9 mouse cellular contexts compared by ENCODE assay signal in the genomic region with DNA sequence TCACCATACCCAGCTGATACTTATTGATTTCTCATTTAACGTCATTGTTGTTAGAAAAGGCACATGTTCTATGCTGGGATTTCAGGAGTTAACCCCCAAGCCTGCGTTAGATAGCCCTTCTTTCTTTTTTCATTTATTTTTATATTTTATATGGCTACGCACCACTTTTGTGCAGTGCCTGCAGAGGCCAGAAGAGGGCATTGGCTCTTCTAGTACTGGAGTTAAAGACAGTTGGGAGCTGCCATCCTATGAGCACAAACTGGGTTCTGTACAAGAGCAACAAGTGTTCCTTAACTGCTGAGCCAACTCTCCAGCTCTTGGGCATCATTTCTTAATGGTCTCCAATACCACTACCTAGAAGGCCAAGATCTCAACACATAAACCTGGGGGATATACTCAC. TPM values are rescaled to one million over a fixed set of nuclear protein-coding genes. Genes with fewer than 3 reads are reported as not detected.
DNase-seq lines count a peak whose midpoint lies in the region; ATAC-seq and TF ChIP-seq lines count a peak whose summit lies in the region.
"Had no signal": no experiment of that assay in that cellular context is flagged by ENCODE, and none has a peak within 500 bp of the region (broad histone marks: within the 10 kb centered on the region; RNA-seq: fewer than 3 reads in every experiment).

No protein-coding gene starts in this region.

- no peaks in the 10 kb centered on the region for H3K79me3 ChIP-seq in C2C12 (ENCODE audit: low read depth)

- no peaks in the 10 kb centered on the region for H3K36me3 ChIP-seq in C2C12 (ENCODE audit: control insufficient read depth, insufficient read depth)
- H3K36me3 ChIP-seq: lung, embryonic 15.5 days had no signal

- no peak overlapping the region for H3K4me3 ChIP-seq in C2C12 (ENCODE audit: insufficient read depth, poor library complexity, severe bottlenecking)
- H3K4me3 ChIP-seq: lung, embryonic 15.5 days had no signal

- no peak overlapping the region for H3ac ChIP-seq in C2C12 (ENCODE audit: control insufficient read depth, insufficient read length, low read depth)

- ATAC-seq in erythroblast, adult 5-6 weeks (replicated peaks; ENCODE audit: low FRiP score, poor library complexity, severe bottlenecking): no peak

- DNase-seq in kidney, adult 18-20 months: peak; percentile 21
- no peak for DNase-seq in kidney, adult 11 months
- peak; percentile 52 for DNase-seq in 416B (ENCODE audit: low read depth)
- peak; percentile 62 for DNase-seq in kidney, postnatal 10 days
- DNase-seq in layer of hippocampus, adult 8-10 months (ENCODE audit: low spot score in 2 of 2): no peak

- peak; percentile 1 for TF ChIP-seq CTCF in C2C12 (IDR thresholded peaks at IDR 0.05; ENCODE audit: control insufficient read depth, insufficient read depth, insufficient read length)

- no peaks in the 10 kb centered on the region for H3K79me2 ChIP-seq in C2C12 (ENCODE audit: control insufficient read depth, insufficient read depth)

- H3K27me3 ChIP-seq in C2C12 (ENCODE audit: control insufficient read depth, insufficient read depth, insufficient read length): peaks cover 25% of the 10 kb centered on the region

TF ChIP-seq in C2C12, 6 proteins besides CTCF, POLR2A, EP300 and RAD21:
- TF ChIP-seq USF1 (IDR thresholded peaks at IDR 0.05; ENCODE audit: low read depth) (no peak), MAX (IDR thresholded peaks at IDR 0.05) (no peak), FOSL1 (IDR thresholded peaks at IDR 0.05; ENCODE audit: insufficient read depth, low read length, poor library complexity, severe bottlenecking) (no peak), MYOD1 (IDR thresholded peaks at IDR 0.05; ENCODE audit: control insufficient read depth, insufficient read length, low read depth) (no peak), CEBPB (IDR thresholded peaks at IDR 0.05; ENCODE audit: low read depth) (no peak), MYOG (IDR thresholded peaks at IDR 0.05; ENCODE audit: control insufficient read depth, extremely low read depth, insufficient read length) (no peak)

RNA-seq across cellular contexts. Expression of gene Wnt9a, which starts 6.5 kb away (rescaled TPM):
- polyA plus RNA-seq in C2C12 (2012; fragmentation: generic; extraction: Trizol): 1.8 TPM
- total RNA-seq in layer of hippocampus, adult 8-10 months (2022): 1 to 10 TPM; 2.9 to 7.3 (median 4.5) TPM
- not detected in 2 replicates for total RNA-seq in erythroblast, adult 5-6 weeks (2015; ENCODE audit: low replicate concordance)
- total RNA-seq in erythroblast, adult 5-6 weeks (2017; ENCODE audit: low replicate concordance): not detected in 2 replicates

RNA-seq across cellular contexts. Expression of gene Wnt3a, which starts 9.6 kb away (rescaled TPM):
- polyA plus RNA-seq in C2C12 (2012; fragmentation: generic; extraction: Trizol): not detected
- under 1 TPM in 3 of 4 experiments, not detected in 1; 0.10 to 0.22 (median 0.16) TPM for total RNA-seq in layer of hippocampus, adult 8-10 months (2022)
- not detected in 2 replicates for total RNA-seq in erythroblast, adult 5-6 weeks (2015; ENCODE audit: low replicate concordance)
- 0.42 TPM in 1 of 2 replicates, not detected in the other for total RNA-seq in erythroblast, adult 5-6 weeks (2017; ENCODE audit: low replicate concordance)
- total RNA-seq: heart, postnatal 14 days had no signal

Comparison
In these comparisons a context has a peak if more than half of its experiments do, and no peak if none do; other contexts are left out.
1. DNase-seq: peak in kidney, adult 18-20 months (single experiment), 416B (single experiment) and kidney, postnatal 10 days (single experiment); none in kidney, adult 11 months (single experiment) and layer of hippocampus, adult 8-10 months (0 of 2).